Mouse (Mus musculus): ENCODE measurements at regions not wholly inside any gene's neighbourhood (a gene's known extent, or its start where the extent isn't known, plus 50 kb on each side); places are given as distances from the start of the nearest gene placed in this dataset.

GRCm38 (mm10) chr12:109773909-109774313 is 173.8 kb upstream of the Rtl1 start:
- Histone ChIP-seq H3K27ac (ENCODE audit: insufficient read depth, low read length) (no peak overlapping the region), H3K27me3 (ENCODE audit: control insufficient read depth, insufficient read depth, low read length) (no peaks in the 10 kb centered on the region), H3K4me1 (ENCODE audit: control insufficient read depth, insufficient read depth, insufficient read length) (no peaks in the 10 kb centered on the region), H3K36me3 (ENCODE audit: control insufficient read depth, insufficient read depth, low read length) (no peaks in the 10 kb centered on the region), H3K4me3 (ENCODE audit: extremely low read depth, insufficient read depth, insufficient read length) (no peak overlapping the region)
- TF ChIP-seq CTCF (IDR thresholded peaks at IDR 0.05; ENCODE audit: extremely low read depth, insufficient read depth, insufficient read length, insufficient replicate concordance), result no peak
- TF ChIP-seq POLR2A (IDR thresholded peaks at IDR 0.05; ENCODE audit: low read depth, low read length), result no peak
- 88% methylated on average over 3 of the region's 3 CpGs for WGBS
- no peak for DNase-seq (ENCODE audit: low read depth in 1 of 2, low spot score in 2 of 2)

DNA sequence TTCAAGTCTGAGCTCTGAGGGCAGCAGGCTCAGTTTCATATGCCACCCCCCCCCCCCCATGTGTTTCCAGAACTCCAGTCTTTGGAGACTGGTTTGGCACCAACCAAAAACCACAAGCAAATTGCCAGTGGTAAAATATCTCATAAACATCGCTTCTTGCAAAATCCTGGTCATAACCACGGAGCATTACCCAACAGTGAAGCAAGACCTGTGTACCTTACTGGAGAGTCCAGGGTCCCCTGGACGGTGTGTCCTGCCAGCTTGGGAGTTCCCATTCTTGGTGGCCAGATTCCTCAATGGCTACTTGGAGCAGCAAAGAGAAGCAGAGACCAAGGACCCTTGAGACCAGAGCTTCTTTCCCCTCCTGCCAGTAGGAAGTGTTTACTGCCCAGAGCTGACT is 198.7 kb upstream of the Rtl1 start:
- DNase-seq (ENCODE audit: low read depth in 1 of 2, low spot score in 2 of 2), result no peak
- no peak for TF ChIP-seq POLR2A (IDR thresholded peaks at IDR 0.05; ENCODE audit: low read depth, low read length)
- no peak for TF ChIP-seq CTCF (IDR thresholded peaks at IDR 0.05; ENCODE audit: extremely low read depth, insufficient read depth, insufficient read length, insufficient replicate concordance)
- no peaks in the 10 kb centered on the region for H3K27me3 ChIP-seq (ENCODE audit: control insufficient read depth, insufficient read depth, low read length)

DNA sequence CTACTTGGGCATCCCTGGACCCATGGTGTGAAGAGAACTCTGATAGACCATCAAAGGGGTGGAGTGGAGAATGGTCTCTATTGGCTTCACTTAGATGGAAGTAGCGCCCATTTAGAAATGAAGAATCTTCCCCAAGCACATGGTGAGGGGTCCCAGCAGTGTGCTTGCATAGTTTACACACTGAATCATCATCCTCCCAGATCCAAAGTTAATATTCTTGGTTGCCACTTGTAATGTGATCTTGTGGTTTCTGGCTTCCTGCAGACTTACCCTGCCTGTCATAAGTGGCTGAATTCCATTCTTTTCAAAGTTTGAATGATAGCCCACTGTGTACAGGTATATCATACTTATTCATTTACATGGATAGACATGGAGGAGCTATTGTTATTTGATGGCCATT is 199.3 kb upstream of the Rtl1 start:
- no peaks in the 10 kb centered on the region for H3K4me1 ChIP-seq (ENCODE audit: control insufficient read depth, insufficient read depth, insufficient read length)
- no peak overlapping the region for H3K27ac ChIP-seq (ENCODE audit: insufficient read depth, low read length)
- H3K36me3 ChIP-seq (ENCODE audit: control insufficient read depth, insufficient read depth, low read length), result no peaks in the 10 kb centered on the region
- TF ChIP-seq CTCF (IDR thresholded peaks at IDR 0.05; ENCODE audit: extremely low read depth, insufficient read depth, insufficient read length, insufficient replicate concordance), result no peak
- no peak for TF ChIP-seq POLR2A (IDR thresholded peaks at IDR 0.05; ENCODE audit: low read depth, low read length)
- no peak overlapping the region for H3K4me3 ChIP-seq (ENCODE audit: extremely low read depth, insufficient read depth, insufficient read length)
- no peak for DNase-seq (ENCODE audit: low read depth in 1 of 2, low spot score in 2 of 2)
- H3K27me3 ChIP-seq (ENCODE audit: control insufficient read depth, insufficient read depth, low read length), result no peaks in the 10 kb centered on the region
- 56% methylated on average over 1 of the region's 1 CpGs for WGBS

More for the DNA sequence above, 198.7 kb upstream of the Rtl1 start:
- no peak overlapping the region for H3K4me3 ChIP-seq (ENCODE audit: extremely low read depth, insufficient read depth, insufficient read length)
- 67% methylated on average over 3 of the region's 3 CpGs for WGBS
- H3K4me1 ChIP-seq (ENCODE audit: control insufficient read depth, insufficient read depth, insufficient read length), result no peaks in the 10 kb centered on the region
- H3K36me3 ChIP-seq (ENCODE audit: control insufficient read depth, insufficient read depth, low read length), result no peaks in the 10 kb centered on the region
- H3K27ac ChIP-seq (ENCODE audit: insufficient read depth, low read length), result no peak overlapping the region

GRCm38 (mm10) chr12:109827241-109827915 is 227.2 kb upstream of the Rtl1 start:
- 89% methylated on average over 10 of the region's 10 CpGs for WGBS
- H3K4me3 ChIP-seq (ENCODE audit: extremely low read depth, insufficient read depth, insufficient read length), result no peak overlapping the region
- no peaks in the 10 kb centered on the region for H3K36me3 ChIP-seq (ENCODE audit: control insufficient read depth, insufficient read depth, low read length)
- no peaks in the 10 kb centered on the region for H3K27me3 ChIP-seq (ENCODE audit: control insufficient read depth, insufficient read depth, low read length)
- no peak for DNase-seq (ENCODE audit: low read depth in 1 of 2, low spot score in 2 of 2)
- no peak overlapping the region for H3K27ac ChIP-seq (ENCODE audit: insufficient read depth, low read length)
- H3K4me1 ChIP-seq (ENCODE audit: control insufficient read depth, insufficient read depth, insufficient read length), result no peaks in the 10 kb centered on the region
- no peak for TF ChIP-seq POLR2A (IDR thresholded peaks at IDR 0.05; ENCODE audit: low read depth, low read length)
- TF ChIP-seq CTCF (IDR thresholded peaks at IDR 0.05; ENCODE audit: extremely low read depth, insufficient read depth, insufficient read length, insufficient replicate concordance), result no peak

DNA sequence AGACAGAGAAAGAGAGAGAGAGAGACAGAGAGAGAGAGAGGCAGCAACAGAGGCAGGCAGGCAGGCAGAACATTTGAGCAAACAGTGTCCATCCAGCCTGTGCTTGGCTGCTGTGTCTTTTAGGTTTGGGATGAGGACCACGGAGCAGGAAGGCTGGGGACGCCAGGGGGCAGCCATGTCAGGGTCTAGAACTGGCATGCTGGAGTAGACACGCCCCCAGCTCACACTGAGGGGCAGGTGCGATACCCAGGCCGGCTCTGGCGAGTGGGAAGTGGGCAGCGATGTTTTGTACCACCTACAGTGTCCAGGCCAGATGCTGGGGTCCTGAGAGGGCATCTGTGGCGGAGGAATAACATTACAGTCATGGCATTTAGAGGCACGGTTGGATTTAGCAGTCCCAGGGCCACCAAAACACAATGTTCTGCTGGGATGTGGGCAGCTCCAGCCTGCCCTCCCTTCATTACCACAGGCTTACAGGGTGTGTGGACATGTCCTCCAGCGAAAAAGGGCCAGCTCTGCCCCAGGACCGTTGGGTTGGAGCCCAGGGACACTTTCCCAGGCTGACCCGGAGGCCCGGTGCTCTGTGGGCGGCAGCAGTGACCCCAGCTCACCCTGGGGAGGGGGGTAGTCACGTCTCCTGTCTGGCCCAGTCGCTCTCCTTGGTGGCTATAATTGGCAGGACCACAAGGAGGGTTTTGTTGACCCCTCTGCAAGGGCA is 230.3 kb upstream of the Rtl1 start:
- Histone ChIP-seq H3K4me3 (ENCODE audit: extremely low read depth, insufficient read depth, insufficient read length) (no peak overlapping the region), H3K36me3 (ENCODE audit: control insufficient read depth, insufficient read depth, low read length) (no peaks in the 10 kb centered on the region), H3K27me3 (ENCODE audit: control insufficient read depth, insufficient read depth, low read length) (no peaks in the 10 kb centered on the region), H3K4me1 (ENCODE audit: control insufficient read depth, insufficient read depth, insufficient read length) (no peaks in the 10 kb centered on the region), H3K27ac (ENCODE audit: insufficient read depth, low read length) (no peak overlapping the region)
- DNase-seq (ENCODE audit: low read depth in 1 of 2, low spot score in 2 of 2), result no peak
- TF ChIP-seq CTCF (IDR thresholded peaks at IDR 0.05; ENCODE audit: extremely low read depth, insufficient read depth, insufficient read length, insufficient replicate concordance) (no peak), POLR2A (IDR thresholded peaks at IDR 0.05; ENCODE audit: low read depth, low read length) (no peak)
- 50% methylated on average over 16 of the region's 16 CpGs for WGBS

DNA sequence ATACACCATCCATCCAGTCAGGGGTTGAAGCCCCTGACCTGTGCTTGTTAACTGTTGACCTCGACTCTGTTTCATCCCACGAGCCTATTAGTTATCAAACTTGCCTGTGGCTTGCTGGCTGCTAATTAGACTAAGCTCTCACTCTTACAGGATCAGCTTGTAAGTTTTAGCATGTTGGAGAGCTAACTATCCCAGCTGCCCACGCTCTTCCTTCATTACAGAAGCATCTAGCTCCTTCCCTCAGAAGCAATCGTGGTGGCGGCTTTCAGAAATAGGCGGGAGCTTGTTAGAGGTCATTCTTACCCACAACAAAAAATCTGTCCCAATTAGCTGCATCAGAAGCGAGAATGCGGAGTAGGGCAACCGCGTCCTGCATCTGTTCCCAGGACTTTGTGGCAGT is 232.8 kb upstream of the Rtl1 start:
- H3K4me3 ChIP-seq (ENCODE audit: extremely low read depth, insufficient read depth, insufficient read length), result no peak overlapping the region
- no peaks in the 10 kb centered on the region for H3K27me3 ChIP-seq (ENCODE audit: control insufficient read depth, insufficient read depth, low read length)
- H3K27ac ChIP-seq (ENCODE audit: insufficient read depth, low read length), result no peak overlapping the region
- no peaks in the 10 kb centered on the region for H3K4me1 ChIP-seq (ENCODE audit: control insufficient read depth, insufficient read depth, insufficient read length)
- H3K36me3 ChIP-seq (ENCODE audit: control insufficient read depth, insufficient read depth, low read length), result no peaks in the 10 kb centered on the region
- no peak for DNase-seq (ENCODE audit: low read depth in 1 of 2, low spot score in 2 of 2)
- TF ChIP-seq CTCF (IDR thresholded peaks at IDR 0.05; ENCODE audit: extremely low read depth, insufficient read depth, insufficient read length, insufficient replicate concordance) (no peak), POLR2A (IDR thresholded peaks at IDR 0.05; ENCODE audit: low read depth, low read length) (no peak)
- WGBS, result 88% methylated on average over 10 of the region's 10 CpGs

DNA sequence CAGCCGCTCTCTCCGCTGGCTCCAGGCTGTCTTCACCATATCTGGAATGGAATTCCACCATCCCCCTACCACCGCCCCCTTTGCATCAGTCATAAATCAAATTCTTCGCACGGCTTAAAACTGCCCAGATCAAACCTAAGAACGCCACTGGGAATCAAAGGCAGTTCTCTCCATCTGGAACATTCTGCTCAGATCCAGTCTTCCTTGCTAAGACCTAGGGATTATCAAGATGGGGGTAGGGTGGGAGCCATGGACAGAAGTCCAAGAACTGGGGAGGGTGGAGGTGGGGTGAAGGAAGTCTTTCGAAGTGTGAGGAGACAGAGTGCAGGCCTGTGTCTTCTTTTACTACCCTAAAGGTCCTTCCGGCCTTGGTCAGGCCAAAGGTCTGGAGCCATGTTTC is 236.4 kb upstream of the Rtl1 start:
- H3K27me3 ChIP-seq (ENCODE audit: control insufficient read depth, insufficient read depth, low read length), result no peaks in the 10 kb centered on the region
- TF ChIP-seq CTCF (IDR thresholded peaks at IDR 0.05; ENCODE audit: extremely low read depth, insufficient read depth, insufficient read length, insufficient replicate concordance) (no peak), POLR2A (IDR thresholded peaks at IDR 0.05; ENCODE audit: low read depth, low read length) (no peak)
- H3K27ac ChIP-seq (ENCODE audit: insufficient read depth, low read length), result no peak overlapping the region
- H3K36me3 ChIP-seq (ENCODE audit: control insufficient read depth, insufficient read depth, low read length), result no peaks in the 10 kb centered on the region
- no peak overlapping the region for H3K4me3 ChIP-seq (ENCODE audit: extremely low read depth, insufficient read depth, insufficient read length)
- 92% methylated on average over 8 of the region's 8 CpGs for WGBS
- no peaks in the 10 kb centered on the region for H3K4me1 ChIP-seq (ENCODE audit: control insufficient read depth, insufficient read depth, insufficient read length)
- no peak for DNase-seq (ENCODE audit: low read depth in 1 of 2, low spot score in 2 of 2)
